Mouse (Mus musculus) small intestine, adult 2 months (tissue): ENCODE measurements at regions not wholly inside any gene's neighbourhood (a gene's known extent, or its start where the extent isn't known, plus 50 kb on each side); places are given as distances from the start of the nearest gene placed in this dataset.
A peak's percentile ranks its signal among the peaks of the same experiment; 100 is the strongest.

Experiments used
- H3K27ac ChIP-seq: fragments of 200-500 bp; 2 replicates; pipeline ENCODE4 v1.5.1; 2012; ENCODE audit warnings: low read depth, low read length, control low read depth, inconsistent platforms; ENCODE audit not compliant: insufficient read depth
- H3K27me3 ChIP-seq: fragments of 200-500 bp; 2 replicates; pipeline ENCODE4 v1.6.1; 2012; ENCODE audit warnings: mild to moderate bottlenecking, moderate library complexity, low read length, inconsistent platforms; ENCODE audit not compliant: control insufficient read depth, insufficient read depth
- H3K36me3 ChIP-seq: fragments of 200-500 bp; 2 replicates; pipeline ENCODE4 v1.6.1; 2012; ENCODE audit warnings: mild to moderate bottlenecking, low read length, control low read depth, inconsistent platforms; ENCODE audit not compliant: control insufficient read depth, insufficient read depth
- H3K4me1 ChIP-seq: fragments of 200-500 bp; 2 replicates; pipeline ENCODE4 v1.6.1; 2012; ENCODE audit warnings: low read length, inconsistent platforms, mixed read lengths; ENCODE audit not compliant: control insufficient read depth, insufficient read depth, insufficient read length
- H3K4me3 ChIP-seq: fragments of 200-500 bp; 2 replicates; pipeline ENCODE4 v1.5.1; 2012; ENCODE audit warnings: low read depth, mild to moderate bottlenecking, control low read depth, inconsistent platforms, low read length, moderate library complexity
- CTCF ChIP-seq: fragments of 200-500 bp; IDR thresholded peaks from 2 replicates; pipeline ENCODE4 v1.5.1; 2012; ENCODE audit warnings: low read depth, mild to moderate bottlenecking, control low read depth, inconsistent platforms, low read length, moderate library complexity, mixed read lengths; ENCODE audit not compliant: insufficient replicate concordance, insufficient read length; ENCODE audit errors: extremely low read depth
- POLR2A ChIP-seq: fragments of 200-500 bp; IDR thresholded peaks from 2 replicates; pipeline ENCODE4 v1.6.1; 2012; ENCODE audit warnings: low read depth, mild to moderate bottlenecking, control low read depth, inconsistent platforms, low read length, moderate library complexity
- WGBS: fragments of 180-500 bp; shearing (Covaris S2); methylation state at CpG from one replicate; pipeline ENCODE4 v1.1.7; 2018; 5-methylcytosine and 5-hydroxymethylcytosine counted together

GRCm38 (mm10) chr11:24350839-24351238 lies 273.0 kb downstream of the Bcl11a start:
- Histone ChIP-seq H3K27ac (peak overlapping the region; percentile 49), H3K4me1 (peaks cover 6% of the 10 kb centered on the region; the same call in 1 of the 2 replicates), H3K36me3 (no peaks in the 10 kb centered on the region), H3K4me3 (no peak overlapping the region), H3K27me3 (no peaks in the 10 kb centered on the region)
- 30% methylated on average over 4 of the region's 4 CpGs for WGBS
- TF ChIP-seq CTCF (no peak), POLR2A (no peak)

- no peak overlapping the region for H3K4me3 ChIP-seq
- no peaks in the 10 kb centered on the region for H3K36me3 ChIP-seq
- no peaks in the 10 kb centered on the region for H3K27me3 ChIP-seq
- H3K27ac ChIP-seq = no peak overlapping the region
- no peak for TF ChIP-seq POLR2A
- TF ChIP-seq CTCF = no peak
- peaks cover 6% of the 10 kb centered on the region; the same call in 1 of the 2 replicates for H3K4me1 ChIP-seq
- WGBS = 89% methylated on average over 3 of the region's 3 CpGs
Observed at GRCm38 (mm10) chr11:24352071-24352470, 274.2 kb downstream of the Bcl11a start.

- no peaks in the 10 kb centered on the region for H3K27me3 ChIP-seq
- no peak overlapping the region for H3K27ac ChIP-seq
- H3K36me3 ChIP-seq = no peaks in the 10 kb centered on the region
- WGBS = 89% methylated on average over 1 of the region's 1 CpGs
- TF ChIP-seq CTCF (no peak), POLR2A (no peak)
- H3K4me1 ChIP-seq = peaks cover 6% of the 10 kb centered on the region; the same call in 1 of the 2 replicates
- no peak overlapping the region for H3K4me3 ChIP-seq
Observed at GRCm38 (mm10) chr11:24353056-24353455, 275.2 kb downstream of the Bcl11a start.

GRCm38 (mm10) chr11:24357388-24357787 lies 279.5 kb downstream of the Bcl11a start:
- no peak overlapping the region for H3K27ac ChIP-seq
- no peak for TF ChIP-seq POLR2A
- no peak for TF ChIP-seq CTCF
- H3K4me3 ChIP-seq = no peak overlapping the region
- 79% methylated on average over 1 of the region's 1 CpGs for WGBS
- H3K27me3 ChIP-seq = no peaks in the 10 kb centered on the region
- no peaks in the 10 kb centered on the region for H3K36me3 ChIP-seq
- peaks cover 2% of the 10 kb centered on the region; the same call in 1 of the 2 replicates for H3K4me1 ChIP-seq

- H3K36me3 ChIP-seq = no peaks in the 10 kb centered on the region
- H3K27ac ChIP-seq = no peak overlapping the region
- no peak for TF ChIP-seq CTCF
- TF ChIP-seq POLR2A = no peak
Observed at GRCm38 (mm10) chr11:24359086-24359485, 281.2 kb downstream of the Bcl11a start.

GRCm38 (mm10) chr11:24361998-24362687 lies 284.3 kb downstream of the Bcl11a start:
- TF ChIP-seq CTCF (no peak), POLR2A (no peak)
- H3K27ac ChIP-seq = no peak overlapping the region
- 61% methylated on average over 6 of the region's 6 CpGs for WGBS
- no peaks in the 10 kb centered on the region for H3K36me3 ChIP-seq
- H3K4me3 ChIP-seq = no peak overlapping the region
- peaks cover 2% of the 10 kb centered on the region; the same call in 1 of the 2 replicates for H3K4me1 ChIP-seq
- no peaks in the 10 kb centered on the region for H3K27me3 ChIP-seq

More at GRCm38 (mm10) chr11:24359086-24359485, 281.2 kb downstream of the Bcl11a start:
- no peak overlapping the region for H3K4me3 ChIP-seq
- peaks cover 2% of the 10 kb centered on the region; the same call in 1 of the 2 replicates for H3K4me1 ChIP-seq
- no peaks in the 10 kb centered on the region for H3K27me3 ChIP-seq

- no peaks in the 10 kb centered on the region for H3K36me3 ChIP-seq
- no peak overlapping the region for H3K4me3 ChIP-seq
- H3K27ac ChIP-seq = no peak overlapping the region
- TF ChIP-seq CTCF (no peak), POLR2A (no peak)
- no peaks in the 10 kb centered on the region for H3K27me3 ChIP-seq
- WGBS = 80% methylated on average over 2 of the region's 2 CpGs
- peaks cover 2% of the 10 kb centered on the region; the same call in 1 of the 2 replicates for H3K4me1 ChIP-seq
Observed at GRCm38 (mm10) chr11:24362688-24363035, 284.8 kb downstream of the Bcl11a start.
